Mouse (Mus musculus): ENCODE measurements at regions not wholly inside any gene's neighbourhood (a gene's known extent, or its start where the extent isn't known, plus 50 kb on each side); places are given as distances from the start of the nearest gene placed in this dataset.

- no peak for DNase-seq (ENCODE audit: low spot score)
- 89% methylated on average over 3 of the region's 3 CpGs for WGBS
- no peaks in the 10 kb centered on the region for H3K27me3 ChIP-seq (replicated peaks; ENCODE audit: low read depth, poor library complexity, severe bottlenecking)
- H3K9me3 ChIP-seq, result no peaks in the 10 kb centered on the region
- H3K4me1 ChIP-seq, result no peaks in the 10 kb centered on the region
- no peak overlapping the region for H3K4me3 ChIP-seq
- H3K27ac ChIP-seq (replicated peaks), result no peak overlapping the region
- H3K36me3 ChIP-seq (replicated peaks), result no peaks in the 10 kb centered on the region
These were observed 384.0 kb upstream of the 1700015G11Rik start for GRCm38 (mm10) chr7:52399513-52399912.

DNA sequence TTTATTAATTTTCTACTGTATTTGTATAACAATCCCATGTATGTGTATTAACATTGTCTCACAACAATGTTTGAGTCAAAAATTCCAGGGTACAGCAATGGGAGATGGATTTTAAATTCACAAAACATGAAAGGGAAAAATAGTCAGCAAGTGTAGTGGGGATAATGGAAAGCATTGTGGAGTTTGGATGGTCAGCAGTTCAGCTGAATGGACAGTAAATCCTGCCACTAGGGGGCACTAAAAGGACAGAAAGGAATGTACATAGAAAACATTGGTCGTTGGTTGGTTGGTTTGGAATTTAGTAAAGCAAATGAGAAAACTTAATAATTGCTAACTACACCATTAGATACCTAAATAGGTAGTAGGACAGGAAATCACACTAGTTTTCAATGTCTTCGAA is 376.3 kb upstream of the 1700015G11Rik start:
- Histone ChIP-seq H3K27ac (replicated peaks) (no peak overlapping the region), H3K9me3 (no peaks in the 10 kb centered on the region), H3K4me1 (no peaks in the 10 kb centered on the region), H3K4me3 (no peak overlapping the region), H3K36me3 (replicated peaks) (no peaks in the 10 kb centered on the region), H3K27me3 (replicated peaks; ENCODE audit: low read depth, poor library complexity, severe bottlenecking) (no peaks in the 10 kb centered on the region)
- DNase-seq (ENCODE audit: low spot score), result peak; percentile 27
- 26% methylated on average over 2 of the region's 2 CpGs for WGBS
